Mouse (Mus musculus) stomach, embryonic 16.5 days (tissue): ENCODE data around the gene Bcl11a. TPM values are rescaled to one million over a fixed set of nuclear protein-coding genes. Genes with fewer than 3 reads are reported as not detected.

ENCODE experiments used
- ATAC-seq: fragments of 200-750 bp; cut with Nextera tagmentation; 2 replicates; pipeline ENCODE4 v1.8.0; 2017; ENCODE audit warnings: moderate number of reproducible peaks, moderate TSS enrichment; ENCODE audit not compliant: insufficient read depth, low FRiP score
- H3K27ac ChIP-seq: fragments of 300-500 bp; sonication (generic); 2 replicates; pipeline ENCODE4 v1.5.1; 2014; ENCODE audit warnings: low read length
- H3K27me3 ChIP-seq: fragments of 300-500 bp; sonication (generic); 2 replicates; pipeline ENCODE4 v1.6.1; 2014; ENCODE audit warnings: low read length, control low read depth, mixed read lengths; ENCODE audit not compliant: control insufficient read depth, insufficient read depth
- H3K36me3 ChIP-seq: fragments of 300-500 bp; sonication (generic); 2 replicates; pipeline ENCODE4 v1.6.1; 2014; ENCODE audit warnings: low read length; ENCODE audit not compliant: control insufficient read depth, insufficient read depth
- H3K4me1 ChIP-seq: fragments of 300-500 bp; sonication (generic); 2 replicates; pipeline ENCODE4 v1.6.1; 2014; ENCODE audit warnings: low read length, control low read depth, mixed read lengths; ENCODE audit not compliant: control insufficient read depth, insufficient read depth
- H3K4me2 ChIP-seq: fragments of 300-500 bp; sonication (generic); 2 replicates; pipeline ENCODE4 v1.6.1; 2014; ENCODE audit warnings: low read depth, low read length, mixed read lengths
- H3K4me3 ChIP-seq: fragments of 300-500 bp; sonication (generic); replicated peaks from 2 replicates; pipeline ENCODE4 v1.5.1; 2014; ENCODE audit warnings: mild to moderate bottlenecking, low read length
- H3K9ac ChIP-seq: fragments of 300-500 bp; sonication (generic); 2 replicates; pipeline ENCODE4 v1.6.1; 2014; ENCODE audit warnings: low read length
- H3K9me3 ChIP-seq: fragments of 300-500 bp; sonication (generic); replicated peaks from 2 replicates; pipeline ENCODE4 v1.6.1; 2016; ENCODE audit warnings: low read length, control low read depth; ENCODE audit not compliant: control insufficient read depth
- WGBS: fragments of 180-500 bp; shearing (Covaris S2); extraction: QIAGEN DNeasy Blood & Tissue Kit; methylation state at CpG from one replicate; pipeline ENCODE4 v1.1.7; 2014; 5-methylcytosine and 5-hydroxymethylcytosine counted together
- polyA plus RNA-seq: library from polyadenylated mRNA; unstranded; fragments of >200 nt; fragmentation: Nextera tagmentation; extraction: Ambion mirVana; gene quantifications from 2 replicates; pipeline ENCODE4 v1.2.1, GENCODE M21; 2015

Gene Bcl11a
- polyA plus RNA-seq, 1 experiment from 2014 or later: 24.9 TPM

- H3K4me2 ChIP-seq: no peak overlapping the region
- no peak overlapping the region for H3K27ac ChIP-seq
- no peak overlapping the region for H3K9ac ChIP-seq
- H3K36me3 ChIP-seq: no peaks in the 10 kb centered on the region
- peaks cover 16% of the 10 kb centered on the region; the same call in 1 of the 2 replicates for H3K4me1 ChIP-seq
- H3K9me3 ChIP-seq: no peaks in the 10 kb centered on the region
- WGBS: 74% methylated on average over 7 of the region's 7 CpGs
- no peak for ATAC-seq
- no peak overlapping the region for H3K4me3 ChIP-seq
- H3K27me3 ChIP-seq: no peaks in the 10 kb centered on the region
Measured at GRCm38 (mm10) chr11:24130186-24130760, 52.4 kb downstream of the Bcl11a start.

GRCm38 (mm10) chr11:24131818-24132217, 54.0 kb downstream of the Bcl11a start:
- Histone ChIP-seq H3K9me3 (no peaks in the 10 kb centered on the region), H3K36me3 (no peaks in the 10 kb centered on the region), H3K4me2 (no peak overlapping the region), H3K4me1 (peaks cover 18% of the 10 kb centered on the region), H3K27ac (no peak overlapping the region), H3K4me3 (no peak overlapping the region), H3K27me3 (no peaks in the 10 kb centered on the region), H3K9ac (no peak overlapping the region)
- WGBS: 75% methylated on average over 2 of the region's 2 CpGs
- ATAC-seq: no peak

- no peak for ATAC-seq
- WGBS: 93% methylated on average over 6 of the region's 6 CpGs
- no peak overlapping the region for H3K9ac ChIP-seq
Measured at GRCm38 (mm10) chr11:24132358-24132757, 54.5 kb downstream of the Bcl11a start.

GRCm38 (mm10) chr11:24132853-24133252, 55.0 kb downstream of the Bcl11a start:
- no peaks in the 10 kb centered on the region for H3K9me3 ChIP-seq
- H3K27ac ChIP-seq: no peak overlapping the region
- H3K27me3 ChIP-seq: no peaks in the 10 kb centered on the region
- WGBS: 83% methylated on average over 2 of the region's 2 CpGs
- no peaks in the 10 kb centered on the region for H3K36me3 ChIP-seq
- no peak overlapping the region for H3K9ac ChIP-seq
- no peak overlapping the region for H3K4me3 ChIP-seq
- no peak for ATAC-seq
- no peak overlapping the region for H3K4me2 ChIP-seq
- peaks cover 12% of the 10 kb centered on the region for H3K4me1 ChIP-seq

More at GRCm38 (mm10) chr11:24132358-24132757, 54.5 kb downstream of the Bcl11a start:
- Histone ChIP-seq H3K27me3 (no peaks in the 10 kb centered on the region), H3K4me3 (no peak overlapping the region), H3K4me2 (no peak overlapping the region), H3K36me3 (no peaks in the 10 kb centered on the region), H3K9me3 (no peaks in the 10 kb centered on the region), H3K4me1 (peaks cover 17% of the 10 kb centered on the region), H3K27ac (no peak overlapping the region)

GRCm38 (mm10) chr11:24133484-24133883, 55.6 kb downstream of the Bcl11a start:
- 76% methylated on average over 3 of the region's 3 CpGs for WGBS
- Histone ChIP-seq H3K4me1 (peaks cover 11% of the 10 kb centered on the region), H3K9me3 (no peaks in the 10 kb centered on the region), H3K9ac (no peak overlapping the region), H3K27me3 (no peaks in the 10 kb centered on the region), H3K36me3 (no peaks in the 10 kb centered on the region), H3K27ac (no peak overlapping the region), H3K4me3 (no peak overlapping the region), H3K4me2 (no peak overlapping the region)
- ATAC-seq: no peak

GRCm38 (mm10) chr11:24133928-24134327, 56.1 kb downstream of the Bcl11a start:
- H3K36me3 ChIP-seq: no peaks in the 10 kb centered on the region
- ATAC-seq: no peak
- peaks cover 11% of the 10 kb centered on the region for H3K4me1 ChIP-seq
- no peaks in the 10 kb centered on the region for H3K9me3 ChIP-seq
- H3K27ac ChIP-seq: no peak overlapping the region
- H3K4me2 ChIP-seq: no peak overlapping the region
- WGBS: 82% methylated on average over 5 of the region's 5 CpGs
- H3K4me3 ChIP-seq: no peak overlapping the region
- H3K9ac ChIP-seq: no peak overlapping the region
- H3K27me3 ChIP-seq: no peaks in the 10 kb centered on the region

- Histone ChIP-seq H3K36me3 (no peaks in the 10 kb centered on the region), H3K4me3 (no peak overlapping the region), H3K9me3 (0 out of 2 replicates have a peak, but pooled peaks cover 6% of the 10 kb centered on the region), H3K27me3 (no peaks in the 10 kb centered on the region), H3K4me2 (no peak overlapping the region), H3K4me1 (peaks cover 4% of the 10 kb centered on the region; the same call in 1 of the 2 replicates), H3K9ac (no peak overlapping the region), H3K27ac (no peak overlapping the region)
- 67% methylated on average over 2 of the region's 2 CpGs for WGBS
- ATAC-seq: no peak
Measured at GRCm38 (mm10) chr11:24135244-24135643, 57.4 kb downstream of the Bcl11a start.

- Histone ChIP-seq H3K4me1 (peaks cover 4% of the 10 kb centered on the region; the same call in 1 of the 2 replicates), H3K9ac (no peak overlapping the region), H3K36me3 (no peaks in the 10 kb centered on the region), H3K4me3 (no peak overlapping the region), H3K27me3 (no peaks in the 10 kb centered on the region), H3K9me3 (0 out of 2 replicates have a peak, but pooled peaks cover 6% of the 10 kb centered on the region), H3K4me2 (no peak overlapping the region), H3K27ac (no peak overlapping the region)
- ATAC-seq: no peak
- 51% methylated on average over 6 of the region's 6 CpGs for WGBS
Measured at GRCm38 (mm10) chr11:24136084-24136785, 58.4 kb downstream of the Bcl11a start.

GRCm38 (mm10) chr11:24137891-24138290, 60.0 kb downstream of the Bcl11a start:
- Histone ChIP-seq H3K4me2 (no peak overlapping the region), H3K4me1 (peaks cover 4% of the 10 kb centered on the region; the same call in 1 of the 2 replicates), H3K9me3 (0 out of 2 replicates have a peak, but pooled peaks cover 6% of the 10 kb centered on the region), H3K4me3 (no peak overlapping the region), H3K27me3 (no peaks in the 10 kb centered on the region), H3K27ac (no peak overlapping the region), H3K36me3 (no peaks in the 10 kb centered on the region), H3K9ac (no peak overlapping the region)
- WGBS: 89% methylated on average over 2 of the region's 2 CpGs
- no peak for ATAC-seq
